18 mouse cellular contexts compared by ENCODE assay signal in the genomic region with DNA sequence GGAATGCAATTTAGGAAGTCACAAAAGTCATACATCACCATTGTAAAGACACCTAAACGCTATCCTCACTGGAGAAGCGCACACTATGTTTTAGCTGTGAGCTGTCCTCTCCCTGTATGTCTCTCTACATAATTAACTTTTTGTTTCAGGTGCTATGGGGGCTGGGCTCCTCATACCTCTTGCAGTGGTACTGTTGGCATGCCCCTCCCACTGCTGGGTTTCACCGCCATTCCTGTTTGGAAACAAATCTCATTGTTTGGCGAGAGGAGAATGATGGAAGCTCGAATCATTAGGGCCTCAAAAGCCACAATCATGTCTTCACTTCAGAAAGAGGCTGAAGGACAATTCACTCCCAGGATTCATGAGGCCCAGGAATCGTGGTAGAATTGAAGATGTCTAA. TPM values are rescaled to one million over a fixed set of nuclear protein-coding genes. Genes with fewer than 3 reads are reported as not detected.
"Had no signal": no experiment of that assay in that cellular context is flagged by ENCODE, and none has a peak within 500 bp of the region (broad histone marks: within the 10 kb centered on the region; RNA-seq: fewer than 3 reads in every experiment).

No protein-coding gene starts in this region.

- H3K27me3 ChIP-seq: neural tube, embryonic 13.5 days; neural tube, embryonic 15.5 days; stomach, embryonic 15.5 days had no signal

- H3K27ac ChIP-seq: neural tube, embryonic 13.5 days; neural tube, embryonic 15.5 days; stomach, embryonic 15.5 days; stomach, postnatal 0 days had no signal

- H3K4me2 ChIP-seq: neural tube, embryonic 13.5 days; neural tube, embryonic 15.5 days; stomach, embryonic 15.5 days had no signal

- H3K9ac ChIP-seq: neural tube, embryonic 13.5 days; neural tube, embryonic 15.5 days; stomach, embryonic 15.5 days had no signal

- H3K9me3 ChIP-seq: neural tube, embryonic 13.5 days; neural tube, embryonic 15.5 days; stomach, embryonic 15.5 days had no signal

- H3K36me3 ChIP-seq: neural tube, embryonic 13.5 days; neural tube, embryonic 15.5 days; stomach, embryonic 15.5 days had no signal

- DNase-seq: retina, postnatal 1 day; right cerebral cortex, adult 18-20 months; right cerebral cortex, postnatal 14 days; right cerebral cortex, postnatal 25 days; right cerebral cortex, postnatal 4 days; spleen, adult 18-20 months; thymus, adult 18-20 months; thymus, adult 2 months; thymus, postnatal 14 days; thymus, postnatal 25 days; thymus, postnatal 36 days; thymus, postnatal 4 days had no signal

- H3K4me1 ChIP-seq: stomach, embryonic 15.5 days had no signal

- H3K4me3 ChIP-seq: neural tube, embryonic 13.5 days; neural tube, embryonic 15.5 days; stomach, embryonic 15.5 days had no signal

RNA-seq across cellular contexts. Expression of a gene that starts 59.0 kb away (rescaled TPM):
- total RNA-seq: neutrophil, adult 5-6 weeks had no signal
- polyA plus RNA-seq: small intestine, adult 2 months had no signal
